Mouse (Mus musculus): ENCODE results near the gene Bbx.

Gene Bbx

GRCm38 (mm10) chr16:50311588-50311987, 120.6 kb downstream of the Bbx start:
- DNase-seq (ENCODE audit: low read depth), result no peak

- no peak for DNase-seq (ENCODE audit: low read depth)
Observed at GRCm38 (mm10) chr16:50309411-50310042, 122.7 kb downstream of the Bbx start.

GRCm38 (mm10) chr16:50308256-50308655, 123.9 kb downstream of the Bbx start:
- no peak for DNase-seq (ENCODE audit: low read depth)

GRCm38 (mm10) chr16:50307231-50307630, 125.0 kb downstream of the Bbx start:
- no peak for DNase-seq (ENCODE audit: low read depth)

GRCm38 (mm10) chr16:50306727-50307126, 125.5 kb downstream of the Bbx start:
- peak; percentile 70 for DNase-seq (ENCODE audit: low read depth)

GRCm38 (mm10) chr16:50305156-50305555, 127.0 kb downstream of the Bbx start:
- DNase-seq (ENCODE audit: low read depth), result no peak

GRCm38 (mm10) chr16:50302566-50302965, 129.6 kb downstream of the Bbx start:
- DNase-seq (ENCODE audit: low read depth), result no peak

- DNase-seq (ENCODE audit: low read depth), result peak; percentile 45
Observed at GRCm38 (mm10) chr16:50298743-50299443, 133.3 kb downstream of the Bbx start.

GRCm38 (mm10) chr16:50293502-50294228, 138.5 kb downstream of the Bbx start:
- peak; percentile 89 for DNase-seq (ENCODE audit: low read depth)

GRCm38 (mm10) chr16:50292834-50293233, 139.4 kb downstream of the Bbx start:
- DNase-seq (ENCODE audit: low read depth), result peak; percentile 72

- peak; percentile 92 for DNase-seq (ENCODE audit: low read depth)
Observed at GRCm38 (mm10) chr16:50289764-50290163, 142.4 kb downstream of the Bbx start.

GRCm38 (mm10) chr16:50272813-50273212, 159.4 kb downstream of the Bbx start:
- no peak for DNase-seq (ENCODE audit: low read depth)

GRCm38 (mm10) chr16:50262647-50263046, 169.5 kb downstream of the Bbx start:
- DNase-seq (ENCODE audit: low read depth), result no peak

- DNase-seq (ENCODE audit: low read depth), result no peak
Observed at GRCm38 (mm10) chr16:50262209-50262608, 170.0 kb downstream of the Bbx start.

GRCm38 (mm10) chr16:50261741-50262140, 170.4 kb downstream of the Bbx start:
- DNase-seq (ENCODE audit: low read depth), result no peak

- peak; percentile 74 for DNase-seq (ENCODE audit: low read depth)
Observed at GRCm38 (mm10) chr16:50254522-50255159, 177.5 kb downstream of the Bbx start.

- peak; percentile 19 for DNase-seq (ENCODE audit: low read depth)
Observed at GRCm38 (mm10) chr16:50251417-50251975, 180.7 kb downstream of the Bbx start.

GRCm38 (mm10) chr16:50250469-50250868, 181.7 kb downstream of the Bbx start:
- no peak for DNase-seq (ENCODE audit: low read depth)

GRCm38 (mm10) chr16:50249036-50249435, 183.2 kb downstream of the Bbx start:
- peak; percentile 33 for DNase-seq (ENCODE audit: low read depth)

GRCm38 (mm10) chr16:50242444-50242843, 189.7 kb downstream of the Bbx start:
- DNase-seq (ENCODE audit: low read depth), result peak; percentile 46

- DNase-seq (ENCODE audit: low read depth), result no peak
Observed at GRCm38 (mm10) chr16:50241604-50242003, 190.6 kb downstream of the Bbx start.

GRCm38 (mm10) chr16:50235231-50235630, 197.0 kb downstream of the Bbx start:
- no peak for DNase-seq (ENCODE audit: low read depth)

Measured in 416B (cell line).